Mouse (Mus musculus): ENCODE measurements at regions not wholly inside any gene's neighbourhood (a gene's known extent, or its start where the extent isn't known, plus 50 kb on each side); places are given as distances from the start of the nearest gene placed in this dataset.
"Not testable (repeated sequence)": the region's sequence is repeated elsewhere in the genome, so short reads cannot be mapped to it uniquely, and the experiment has no call there.

- peak in 1 of 2 experiments; percentile 50 for DNase-seq (ENCODE audit: low spot score in 2 of 2)
These were observed 139.5 kb downstream of the Bcl2l11 start for GRCm38 (mm10) chr2:128265014-128265990.

GRCm38 (mm10) chr2:128270377-128271129 is 144.7 kb downstream of the Bcl2l11 start:
- no peak for DNase-seq (ENCODE audit: low spot score in 2 of 2)

GRCm38 (mm10) chr2:128272789-128273188 is 147.0 kb downstream of the Bcl2l11 start:
- DNase-seq (ENCODE audit: low spot score in 2 of 2) = no peak

- no peak for DNase-seq (ENCODE audit: low spot score in 2 of 2)
These were observed 147.5 kb downstream of the Bcl2l11 start for GRCm38 (mm10) chr2:128273292-128273691.

- no peak for DNase-seq (ENCODE audit: low spot score in 2 of 2)
These were observed 150.5 kb downstream of the Bcl2l11 start for GRCm38 (mm10) chr2:128276337-128276736.

- no peak for DNase-seq (ENCODE audit: low spot score in 2 of 2)
These were observed 151.7 kb downstream of the Bcl2l11 start for GRCm38 (mm10) chr2:128277387-128278123.

- DNase-seq (ENCODE audit: low spot score in 2 of 2) = no peak
These were observed 152.2 kb downstream of the Bcl2l11 start for GRCm38 (mm10) chr2:128278124-128278432.

- peak; percentile 46 to 49 for DNase-seq (ENCODE audit: low spot score in 2 of 2)
These were observed 152.8 kb downstream of the Bcl2l11 start for GRCm38 (mm10) chr2:128278608-128279081.

- DNase-seq (ENCODE audit: low spot score in 2 of 2) = no peak
These were observed 153.4 kb downstream of the Bcl2l11 start for GRCm38 (mm10) chr2:128279127-128279710.

- DNase-seq (ENCODE audit: low spot score in 2 of 2) = no peak
These were observed 156.8 kb downstream of the Bcl2l11 start for GRCm38 (mm10) chr2:128282591-128282990.

- peak in 1 of 2 experiments; percentile 40 for DNase-seq (ENCODE audit: low spot score in 2 of 2)
These were observed 159.1 kb downstream of the Bcl2l11 start for GRCm38 (mm10) chr2:128284822-128285421.

GRCm38 (mm10) chr2:128285457-128285856 is 159.6 kb downstream of the Bcl2l11 start:
- DNase-seq (ENCODE audit: low spot score in 2 of 2) = no peak

- no peak for DNase-seq (ENCODE audit: low spot score in 2 of 2)
These were observed 162.3 kb downstream of the Bcl2l11 start for GRCm38 (mm10) chr2:128288138-128288551.

- no peak for DNase-seq (ENCODE audit: low spot score in 2 of 2)
These were observed 164.8 kb downstream of the Bcl2l11 start for GRCm38 (mm10) chr2:128290609-128291008.

GRCm38 (mm10) chr2:128294610-128295009 is 168.8 kb downstream of the Bcl2l11 start:
- DNase-seq (ENCODE audit: low spot score in 2 of 2) = no peak

GRCm38 (mm10) chr2:128295018-128295424 is 169.2 kb downstream of the Bcl2l11 start:
- no peak for DNase-seq (ENCODE audit: low spot score in 2 of 2)

GRCm38 (mm10) chr2:128295726-128296234 is 169.9 kb downstream of the Bcl2l11 start:
- no peak for DNase-seq (ENCODE audit: low spot score in 2 of 2)

GRCm38 (mm10) chr2:128296423-128296822 is 170.6 kb downstream of the Bcl2l11 start:
- not testable (repeated sequence) for DNase-seq (ENCODE audit: low spot score in 2 of 2)

- no peak for DNase-seq (ENCODE audit: low spot score in 2 of 2)
These were observed 171.1 kb downstream of the Bcl2l11 start for GRCm38 (mm10) chr2:128296897-128297296.

GRCm38 (mm10) chr2:128297821-128298220 is 172.0 kb downstream of the Bcl2l11 start:
- DNase-seq (ENCODE audit: low spot score in 2 of 2) = no peak

GRCm38 (mm10) chr2:128298996-128299395 is 173.2 kb downstream of the Bcl2l11 start:
- no peak for DNase-seq (ENCODE audit: low spot score in 2 of 2)
